Mouse (Mus musculus) neural tube, embryonic 12.5 days (tissue): ENCODE data around the gene Scnn1a. TPM values are rescaled to one million over a fixed set of nuclear protein-coding genes. Genes with fewer than 3 reads are reported as not detected.

Experiments
- ATAC-seq: fragments of 200-750 bp; cut with Nextera tagmentation; 2 replicates; pipeline ENCODE4 v1.8.0; 2017; ENCODE audit warnings: low read depth, mild to moderate bottlenecking, moderate TSS enrichment, moderate library complexity; ENCODE audit not compliant: low FRiP score
- H3K27ac ChIP-seq: fragments of 300-500 bp; sonication (generic); 2 replicates; pipeline ENCODE4 v1.5.1; 2016
- H3K27me3 ChIP-seq: fragments of 300-500 bp; sonication (generic); replicated peaks from 2 replicates; pipeline ENCODE4 v1.6.1; 2016; ENCODE audit warnings: mild to moderate bottlenecking
- H3K36me3 ChIP-seq: fragments of 300-500 bp; sonication (generic); 2 replicates; pipeline ENCODE4 v1.6.1; 2016; ENCODE audit warnings: mild to moderate bottlenecking
- H3K4me1 ChIP-seq: fragments of 300-500 bp; sonication (generic); 2 replicates; pipeline ENCODE4 v1.6.1; 2016
- H3K4me2 ChIP-seq: fragments of 300-500 bp; sonication (generic); replicated peaks from 2 replicates; pipeline ENCODE4 v1.6.1; 2016; ENCODE audit warnings: mild to moderate bottlenecking
- H3K4me3 ChIP-seq: fragments of 300-500 bp; sonication (generic); 2 replicates; pipeline ENCODE4 v1.5.1; 2016
- H3K9ac ChIP-seq: fragments of 300-500 bp; sonication (generic); 2 replicates; pipeline ENCODE4 v1.6.1; 2016; ENCODE audit warnings: mild to moderate bottlenecking
- H3K9me3 ChIP-seq: fragments of 300-500 bp; sonication (generic); 2 replicates; pipeline ENCODE4 v1.6.1; 2016; ENCODE audit warnings: mild to moderate bottlenecking
- WGBS: fragments of 180-500 bp; shearing (Covaris S2); methylation state at CpG from one replicate; pipeline ENCODE4 v1.1.7; 2016; 5-methylcytosine and 5-hydroxymethylcytosine counted together
- polyA plus RNA-seq: library from polyadenylated mRNA; unstranded; fragments of >200 nt; fragmentation: Nextera tagmentation; extraction: Ambion mirVana; gene quantifications from 2 replicates; pipeline ENCODE4 v1.2.1, GENCODE M21; 2016

Scnn1a gene
- polyA plus RNA-seq, 1 experiment from 2014 or later: 0.13 TPM

GRCm38 (mm10) chr6:125348721-125349574 lies 28.5 kb downstream of the Scnn1a start, which contains the start of gene Tnfrsf1a:
Gene Tnfrsf1a, plus strand, starts transcription at chr6:125349362.
- Histone ChIP-seq H3K9ac (peak within 1 kb of the TSS; percentile 65), H3K27ac (peak within 1 kb of the TSS; percentile 17; the same call in 1 of the 2 replicates), H3K9me3 (no peaks in the 10 kb centered on the region), H3K4me1 (peaks cover 19% of the 10 kb centered on the region), H3K4me2 (peak within 1 kb of the TSS; percentile 79), H3K27me3 (peaks cover 10% of the 10 kb centered on the region), H3K36me3 (no peaks in the 10 kb centered on the region), H3K4me3 (peak within 1 kb of the TSS; percentile 47)
- ATAC-seq: no peak
- WGBS: 5% methylated on average over 22 of the region's 22 CpGs

DNA sequence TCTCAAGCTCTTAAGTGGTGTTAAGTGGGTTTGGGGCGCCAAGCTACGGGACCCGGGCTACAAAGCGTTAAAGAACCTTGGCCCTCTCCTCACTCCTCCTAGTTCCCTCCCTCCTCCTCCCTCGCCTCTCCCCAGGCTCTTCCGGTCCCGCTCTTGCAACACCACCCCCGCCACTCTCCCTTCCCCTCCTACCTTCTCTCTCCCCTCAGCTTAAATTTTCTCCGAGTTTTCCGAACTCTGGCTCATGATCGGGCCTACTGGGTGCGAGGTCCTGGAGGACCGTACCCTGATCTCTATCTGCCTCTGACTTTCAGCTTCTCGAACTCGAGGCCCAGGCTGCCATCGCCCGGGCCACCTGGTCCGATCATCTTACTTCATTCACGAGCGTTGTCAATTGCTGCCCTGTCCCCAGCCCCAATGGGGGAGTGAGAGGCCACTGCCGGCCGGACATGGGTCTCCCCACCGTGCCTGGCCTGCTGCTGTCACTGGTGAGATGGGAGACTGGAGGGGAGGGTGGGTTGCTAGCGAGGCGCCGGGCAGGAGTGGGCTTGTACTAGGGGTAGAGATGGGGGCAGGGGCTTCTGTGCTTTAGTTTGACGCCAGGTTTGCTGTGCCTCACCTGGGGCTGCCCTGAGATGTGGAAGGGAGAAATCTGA lies 29.2 kb downstream of the Scnn1a start:
- H3K4me3 ChIP-seq: peak overlapping the region; percentile 47
- peak overlapping the region; percentile 17; the same call in 1 of the 2 replicates for H3K27ac ChIP-seq
- H3K9ac ChIP-seq: peak overlapping the region; percentile 65
- no peaks in the 10 kb centered on the region for H3K36me3 ChIP-seq
- WGBS: under 1% methylated on average over 27 of the region's 27 CpGs
- peaks cover 27% of the 10 kb centered on the region for H3K4me1 ChIP-seq
- H3K27me3 ChIP-seq: peaks cover 10% of the 10 kb centered on the region
- H3K4me2 ChIP-seq: peak overlapping the region; percentile 79
- ATAC-seq: peak; percentile 64
- no peaks in the 10 kb centered on the region for H3K9me3 ChIP-seq

DNA sequence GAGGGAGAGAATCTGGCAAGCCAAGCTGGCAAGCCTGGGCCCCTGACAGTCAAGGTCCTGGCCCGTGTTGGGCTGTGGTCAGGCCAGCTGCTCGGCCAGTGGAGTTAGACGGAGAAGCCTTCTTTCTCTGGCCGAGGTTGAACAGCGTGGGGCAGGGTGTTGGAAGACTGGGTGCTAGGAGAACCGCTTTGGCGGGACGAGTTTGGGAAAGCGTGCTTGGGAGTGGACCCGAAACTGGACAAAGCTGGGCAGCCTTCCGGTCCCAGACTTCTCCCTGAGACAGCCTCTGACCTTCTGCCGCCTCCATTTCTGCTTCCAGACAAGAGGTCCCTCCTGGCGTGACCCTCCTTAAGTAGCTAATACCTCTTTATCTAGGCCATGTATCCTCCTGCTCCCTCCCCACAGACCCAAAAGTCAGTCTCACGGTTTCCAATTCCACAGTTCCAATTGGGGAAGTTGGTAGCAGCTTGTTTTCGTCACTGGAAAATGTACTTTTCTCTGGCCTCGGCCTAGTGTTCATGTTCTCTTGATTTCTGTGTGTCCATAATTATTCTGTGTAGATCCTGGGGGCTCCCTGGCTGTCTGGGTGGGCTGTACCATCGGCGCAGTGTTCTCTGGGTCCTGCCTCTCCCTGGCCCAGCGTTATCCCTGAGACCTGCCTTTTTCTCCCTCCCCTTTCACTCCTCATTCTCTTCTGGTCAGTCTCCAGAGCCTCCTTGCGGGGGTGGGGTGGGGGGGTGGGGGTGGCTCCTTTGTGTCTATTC lies 30.0 kb downstream of the Scnn1a start:
- Histone ChIP-seq H3K4me2 (peak overlapping the region; percentile 79), H3K27ac (peak overlapping the region; percentile 17; the same call in 1 of the 2 replicates), H3K36me3 (no peaks in the 10 kb centered on the region), H3K4me3 (peak overlapping the region; percentile 47), H3K9me3 (no peaks in the 10 kb centered on the region), H3K9ac (peak overlapping the region; percentile 65), H3K4me1 (peaks cover 34% of the 10 kb centered on the region), H3K27me3 (peaks cover 10% of the 10 kb centered on the region)
- 9% methylated on average over 20 of the region's 20 CpGs for WGBS
- 0 out of 2 replicates have a peak, but pooled peaks have one; percentile 23 for ATAC-seq

GRCm38 (mm10) chr6:125350995-125351324 lies 30.5 kb downstream of the Scnn1a start:
- H3K4me1 ChIP-seq: peaks cover 38% of the 10 kb centered on the region
- no peak overlapping the region for H3K27ac ChIP-seq
- H3K4me2 ChIP-seq: peak overlapping the region; percentile 79
- H3K9ac ChIP-seq: no peak overlapping the region
- 91% methylated on average over 2 of the region's 2 CpGs for WGBS
- no peak for ATAC-seq
- peak overlapping the region; percentile 47 for H3K4me3 ChIP-seq
- H3K36me3 ChIP-seq: no peaks in the 10 kb centered on the region
- H3K27me3 ChIP-seq: peaks cover 10% of the 10 kb centered on the region
- no peaks in the 10 kb centered on the region for H3K9me3 ChIP-seq

DNA sequence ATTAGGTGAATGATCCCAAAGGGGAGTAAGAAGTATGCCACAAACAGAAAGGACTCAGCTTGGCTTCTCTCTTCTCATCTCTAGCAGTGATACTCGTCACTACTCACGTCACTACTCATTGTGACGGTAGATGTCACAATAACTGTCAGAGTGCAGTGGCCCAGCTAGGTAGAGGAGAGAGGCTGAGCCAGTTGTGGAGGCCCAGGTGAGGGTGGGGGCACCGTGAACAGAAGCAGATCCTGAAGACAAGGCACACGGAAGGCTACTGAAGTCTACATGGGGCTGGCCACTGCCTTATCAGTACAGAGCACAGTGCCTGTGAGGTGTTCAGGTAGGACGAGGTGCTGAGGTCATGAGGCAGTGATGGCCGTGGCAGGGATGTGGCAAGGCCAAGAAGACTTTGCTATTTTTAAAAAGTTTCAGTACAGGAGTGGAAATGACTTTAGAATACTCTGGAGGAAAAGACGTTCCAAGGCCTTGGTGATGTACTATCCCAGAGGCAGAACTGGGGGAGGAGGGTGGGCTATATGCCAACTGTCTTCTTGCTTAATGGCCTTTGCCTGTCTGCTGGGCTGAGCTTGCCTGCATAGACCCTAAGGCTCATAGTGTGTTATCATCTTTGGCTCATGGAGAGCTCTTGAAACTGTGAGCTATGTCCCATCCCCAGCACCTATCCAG lies 31.0 kb downstream of the Scnn1a start:
- WGBS: 77% methylated on average over 8 of the region's 8 CpGs

DNA sequence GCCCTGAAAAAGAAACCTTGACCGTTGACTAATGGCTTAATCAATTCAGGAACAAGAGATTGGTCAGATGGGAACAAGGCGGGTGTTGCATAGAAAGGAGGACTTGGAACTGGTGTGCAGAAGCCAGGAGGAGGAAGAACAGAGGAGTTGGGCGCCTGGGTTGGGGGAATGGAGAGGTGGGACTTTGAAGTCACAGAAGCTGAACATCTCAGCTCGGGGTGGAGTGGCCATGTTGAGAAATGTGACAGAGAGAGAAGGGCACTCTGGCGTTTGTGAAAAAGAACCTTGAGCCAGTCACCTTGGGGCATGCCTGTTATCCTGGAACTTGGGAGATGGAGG lies 31.6 kb downstream of the Scnn1a start:
- no peak overlapping the region for H3K4me2 ChIP-seq
- WGBS: 72% methylated on average over 5 of the region's 5 CpGs
- no peak overlapping the region for H3K9ac ChIP-seq
- no peak overlapping the region for H3K27ac ChIP-seq
- no peak for ATAC-seq
- no peaks in the 10 kb centered on the region for H3K36me3 ChIP-seq
- no peak overlapping the region for H3K4me3 ChIP-seq
- peaks cover 10% of the 10 kb centered on the region for H3K27me3 ChIP-seq
- no peaks in the 10 kb centered on the region for H3K9me3 ChIP-seq
- H3K4me1 ChIP-seq: peaks cover 41% of the 10 kb centered on the region

More for the DNA sequence above, 31.0 kb downstream of the Scnn1a start:
- Histone ChIP-seq H3K4me2 (no peak overlapping the region), H3K36me3 (no peaks in the 10 kb centered on the region), H3K27ac (no peak overlapping the region), H3K27me3 (peaks cover 10% of the 10 kb centered on the region), H3K9ac (no peak overlapping the region), H3K4me1 (peaks cover 41% of the 10 kb centered on the region), H3K9me3 (no peaks in the 10 kb centered on the region), H3K4me3 (no peak overlapping the region)
- no peak for ATAC-seq

GRCm38 (mm10) chr6:125352811-125353210 lies 32.4 kb downstream of the Scnn1a start:
- no peak for ATAC-seq

GRCm38 (mm10) chr6:125353221-125353620 lies 32.8 kb downstream of the Scnn1a start:
- Histone ChIP-seq H3K9ac (no peak overlapping the region), H3K4me1 (peaks cover 41% of the 10 kb centered on the region), H3K27ac (no peak overlapping the region), H3K4me2 (no peak overlapping the region), H3K36me3 (0 out of 2 replicates have a peak, but pooled peaks cover under 1% of the 10 kb centered on the region), H3K27me3 (peaks cover 9% of the 10 kb centered on the region; the same call in 1 of the 2 replicates), H3K9me3 (no peaks in the 10 kb centered on the region), H3K4me3 (no peak overlapping the region)
- no peak for ATAC-seq
- whole genome bisulfite sequencing: 82% methylated on average over 11 of the region's 11 CpGs

More at GRCm38 (mm10) chr6:125352811-125353210, 32.4 kb downstream of the Scnn1a start:
- Histone ChIP-seq H3K9ac (no peak overlapping the region), H3K4me2 (no peak overlapping the region), H3K27me3 (peaks cover 10% of the 10 kb centered on the region; the same call in 1 of the 2 replicates), H3K9me3 (no peaks in the 10 kb centered on the region), H3K4me3 (no peak overlapping the region), H3K36me3 (no peaks in the 10 kb centered on the region), H3K4me1 (peaks cover 41% of the 10 kb centered on the region), H3K27ac (no peak overlapping the region)
- WGBS: 54% methylated on average over 4 of the region's 4 CpGs

GRCm38 (mm10) chr6:125353655-125354054 lies 33.2 kb downstream of the Scnn1a start:
- Histone ChIP-seq H3K9ac (no peak overlapping the region), H3K4me3 (no peak overlapping the region), H3K36me3 (0 out of 2 replicates have a peak, but pooled peaks cover 4% of the 10 kb centered on the region), H3K4me2 (no peak overlapping the region), H3K27me3 (peaks cover 5% of the 10 kb centered on the region; the same call in 1 of the 2 replicates), H3K4me1 (peaks cover 40% of the 10 kb centered on the region), H3K9me3 (no peaks in the 10 kb centered on the region), H3K27ac (no peak overlapping the region)
- no peak for ATAC-seq
- 85% methylated on average over 4 of the region's 4 CpGs for WGBS

DNA sequence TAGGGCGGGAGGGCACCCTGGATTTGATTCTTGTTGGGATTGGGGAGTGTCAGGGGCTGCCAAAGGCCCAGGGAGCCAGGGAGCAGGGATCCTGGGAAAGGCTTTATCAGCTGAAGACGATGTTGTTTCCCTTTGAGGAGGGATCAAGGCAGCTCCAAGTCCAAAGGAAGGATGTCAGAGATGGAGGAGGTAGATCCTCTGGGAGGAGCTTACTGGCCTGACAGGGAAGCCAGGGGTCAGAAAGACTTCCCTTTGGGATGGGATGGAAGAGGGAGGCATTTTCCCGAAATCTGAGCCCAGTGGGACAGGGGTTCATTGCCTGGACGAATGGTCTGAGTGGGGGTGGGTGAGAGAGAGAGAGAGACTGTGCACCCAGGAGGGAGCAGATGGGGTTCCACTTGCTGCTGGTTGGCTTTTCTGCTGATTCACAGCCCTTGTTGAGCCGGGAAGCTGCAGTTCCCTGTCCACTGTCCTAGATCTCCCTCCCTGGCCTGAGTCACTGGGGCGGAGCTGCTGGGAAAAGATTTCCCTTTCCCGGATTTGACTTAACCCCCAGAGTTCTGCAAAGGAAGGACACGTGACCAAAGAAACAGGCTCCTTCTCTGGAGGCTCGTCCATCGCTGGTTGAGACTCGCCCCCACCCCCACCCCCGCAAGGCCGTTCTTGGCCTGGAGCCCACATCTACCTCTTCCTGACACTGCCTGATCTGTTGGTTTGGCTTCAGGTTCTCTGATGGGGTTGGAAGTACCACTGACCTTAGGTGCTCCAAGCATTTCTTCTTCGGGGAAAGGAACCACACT lies 34.1 kb downstream of the Scnn1a start:
- Histone ChIP-seq H3K4me3 (no peak overlapping the region), H3K27me3 (no peaks in the 10 kb centered on the region; the same call in 1 of the 2 replicates), H3K36me3 (0 out of 2 replicates have a peak, but pooled peaks cover 4% of the 10 kb centered on the region), H3K9me3 (no peaks in the 10 kb centered on the region), H3K4me1 (peaks cover 31% of the 10 kb centered on the region), H3K9ac (no peak overlapping the region), H3K27ac (no peak overlapping the region), H3K4me2 (peak overlapping the region; percentile 39)
- WGBS: 14% methylated on average over 14 of the region's 14 CpGs
- no peak for ATAC-seq
